Mouse (Mus musculus): ENCODE data around the gene Wtip.
"Not testable (repeated sequence)": the region's sequence is repeated elsewhere in the genome, so short reads cannot be mapped to it uniquely, and the experiment has no call there.

The Wtip gene

GRCm38 (mm10) chr7:34120636-34121035, 12.4 kb downstream of the Wtip start:
- DNase-seq (ENCODE audit: extremely low spot score, low spot score) = not testable (repeated sequence)

- DNase-seq (ENCODE audit: extremely low spot score, low spot score) = no peak
These were observed 16.5 kb downstream of the Wtip start for GRCm38 (mm10) chr7:34116601-34117000.

DNA sequence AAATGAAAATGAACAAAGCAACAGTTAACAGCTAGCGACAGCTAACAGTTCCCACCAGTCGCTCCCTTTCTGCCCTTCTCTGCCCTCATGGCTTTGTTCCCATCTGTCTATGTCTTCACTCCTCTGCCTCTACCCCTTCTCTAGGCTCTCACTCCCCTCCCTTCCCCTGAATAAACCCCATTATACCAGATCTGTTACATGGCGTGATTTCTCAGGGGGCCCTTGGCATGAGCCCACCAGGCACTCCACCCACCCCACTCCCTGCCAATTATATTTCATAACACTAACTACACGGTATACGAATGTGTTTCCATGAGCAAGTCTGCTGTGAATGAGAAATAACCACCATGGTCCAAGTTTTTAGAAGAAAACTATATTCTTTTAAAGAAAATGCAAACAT, 23.9 kb downstream of the Wtip start:
- no peak for DNase-seq (ENCODE audit: extremely low spot score, low spot score)

- no peak for DNase-seq (ENCODE audit: extremely low spot score, low spot score)
These were observed 31.8 kb downstream of the Wtip start for GRCm38 (mm10) chr7:34101276-34101675.

- no peak for DNase-seq (ENCODE audit: extremely low spot score, low spot score)
These were observed 33.1 kb downstream of the Wtip start for GRCm38 (mm10) chr7:34100002-34100401.

DNA sequence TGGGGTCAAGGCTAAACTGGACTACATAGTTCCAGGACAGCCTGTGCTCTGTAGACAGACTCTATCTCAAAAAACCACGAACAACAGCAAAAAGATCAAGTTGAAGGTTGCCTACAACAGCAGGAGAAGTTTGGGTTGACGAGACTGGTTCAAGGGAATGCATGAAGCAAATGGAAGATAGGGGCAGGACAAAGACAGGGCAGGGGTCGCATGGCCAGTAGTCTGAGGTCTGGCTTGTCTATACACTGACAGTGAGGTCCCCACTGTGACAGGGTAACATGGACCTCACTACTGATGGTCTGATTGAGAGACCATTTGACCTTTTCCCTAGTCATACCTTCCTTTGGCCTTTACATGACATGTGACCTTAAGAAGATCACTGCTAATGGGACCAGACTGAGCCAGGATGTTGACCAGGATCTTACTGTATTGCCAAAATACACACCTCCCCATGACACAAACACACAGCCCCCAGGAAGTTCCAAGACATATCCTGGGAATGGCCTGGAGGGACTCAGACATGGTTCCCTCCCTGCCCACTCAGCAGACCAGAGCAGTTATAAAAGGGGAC, 38.1 kb downstream of the Wtip start, which contains the start of gene Scgb1b30:
Gene Scgb1b30, plus strand, starts transcription at position 521 of the 571 bp plus-strand sequence.
- no peak for DNase-seq (ENCODE audit: extremely low spot score, low spot score)

- not testable (repeated sequence) for DNase-seq (ENCODE audit: extremely low spot score, low spot score)
These were observed 64.9 kb downstream of the Wtip start for GRCm38 (mm10) chr7:34068132-34068531.

Measured in neural tube, embryonic 10.5 days (tissue).